Mouse (Mus musculus): ENCODE results near the gene St3gal5.
"Not testable (repeated sequence)": the region's sequence is repeated elsewhere in the genome, so short reads cannot be mapped to it uniquely, and the experiment has no call there.

Gene St3gal5

GRCm38 (mm10) chr6:72097181-72097995 is at the start of gene St3gal5:
St3gal5 (plus strand) TSS chr6:72097592.
- peak; percentile 92 for DNase-seq

GRCm38 (mm10) chr6:72048643-72049042 is 48.7 kb upstream of the St3gal5 start:
- no peak for DNase-seq

DNA sequence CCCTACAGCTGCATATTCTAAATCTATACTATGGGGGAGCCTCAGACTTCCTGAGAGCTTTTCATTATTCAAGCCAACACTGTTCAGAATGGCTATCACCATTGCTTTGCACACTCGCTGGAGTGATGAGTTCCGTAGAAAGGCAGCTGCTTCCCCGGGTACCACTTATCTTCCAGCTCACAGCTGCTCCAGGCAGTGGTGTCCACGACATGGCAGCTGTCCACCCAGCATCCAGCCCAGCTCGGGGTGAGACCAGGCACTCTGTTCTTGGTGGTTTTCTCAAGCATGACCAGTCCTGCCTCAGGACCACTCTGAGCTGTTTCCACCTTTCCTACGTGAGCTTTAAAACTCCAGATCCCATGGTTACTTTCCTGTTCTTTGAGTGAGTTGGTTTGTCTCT is 47.5 kb upstream of the St3gal5 start:
- DNase-seq, result no peak

DNA sequence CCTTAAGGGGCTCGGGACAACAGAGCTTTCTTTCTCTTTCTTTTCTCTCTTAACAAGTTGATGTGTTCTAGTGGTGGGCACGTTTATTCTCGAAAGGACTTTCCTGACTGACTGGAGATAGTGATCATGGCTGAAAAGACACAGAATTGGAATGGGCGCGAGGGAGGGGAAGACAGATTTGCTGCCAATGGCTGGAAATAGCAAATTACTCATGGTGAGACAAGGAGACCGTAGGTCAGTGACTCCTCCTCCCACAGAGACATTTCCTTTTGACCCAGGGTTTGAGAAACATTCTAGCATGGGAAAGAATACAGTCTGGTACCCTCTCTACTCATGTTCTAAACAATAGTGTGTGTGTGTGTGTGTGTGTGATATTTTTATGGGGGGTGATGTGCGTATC is 46.6 kb upstream of the St3gal5 start:
- DNase-seq, result no peak

- DNase-seq, result no peak
Observed at GRCm38 (mm10) chr6:72051247-72051646, 46.1 kb upstream of the St3gal5 start.

- peak; percentile 5 for DNase-seq
Observed at GRCm38 (mm10) chr6:72051757-72052156, 45.6 kb upstream of the St3gal5 start.

DNA sequence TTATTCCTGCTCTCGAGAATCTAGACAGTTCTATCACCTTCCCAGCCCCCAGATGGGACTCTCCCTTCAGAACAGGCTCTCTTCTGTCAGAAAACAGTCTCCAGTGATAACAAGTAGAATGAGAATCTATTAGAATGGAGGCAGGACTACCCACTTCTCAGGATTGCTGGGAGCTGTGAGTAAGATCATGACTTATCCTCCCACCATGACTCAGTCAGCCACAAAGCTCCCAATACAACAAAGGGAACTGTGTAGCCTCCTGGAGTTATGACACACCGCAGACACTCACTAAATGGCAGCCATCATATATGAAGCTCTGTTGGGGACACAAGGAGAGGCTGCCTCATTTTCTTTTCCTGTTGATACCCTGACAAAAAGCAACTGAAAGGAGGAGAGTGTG is 40.8 kb upstream of the St3gal5 start:
- DNase-seq, result no peak

GRCm38 (mm10) chr6:72058398-72058889 is 38.9 kb upstream of the St3gal5 start:
- DNase-seq, result no peak

- not testable (repeated sequence) for DNase-seq
Observed at GRCm38 (mm10) chr6:72060677-72061076, 36.7 kb upstream of the St3gal5 start.

DNA sequence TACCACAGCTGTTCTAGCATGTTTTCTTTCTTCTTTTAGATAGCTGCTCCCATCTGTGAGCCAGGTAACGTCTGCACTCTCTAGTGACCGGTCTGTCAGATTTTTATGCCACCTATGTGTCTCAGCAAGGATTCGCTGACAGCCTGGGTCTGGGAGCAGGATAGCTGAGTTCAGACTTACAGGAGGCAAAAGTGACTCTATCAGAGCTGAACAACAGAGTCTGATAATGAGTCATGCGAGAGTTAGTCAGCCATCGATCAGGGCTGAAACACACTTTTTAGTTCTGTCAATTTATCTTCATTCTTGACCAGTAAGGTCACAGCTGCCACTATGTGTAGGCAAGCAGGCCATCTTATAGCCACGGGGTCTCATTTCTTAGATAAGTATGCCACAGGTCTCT is 33.7 kb upstream of the St3gal5 start:
- DNase-seq, result no peak

- no peak for DNase-seq
Observed at GRCm38 (mm10) chr6:72065988-72066387, 31.4 kb upstream of the St3gal5 start.

DNA sequence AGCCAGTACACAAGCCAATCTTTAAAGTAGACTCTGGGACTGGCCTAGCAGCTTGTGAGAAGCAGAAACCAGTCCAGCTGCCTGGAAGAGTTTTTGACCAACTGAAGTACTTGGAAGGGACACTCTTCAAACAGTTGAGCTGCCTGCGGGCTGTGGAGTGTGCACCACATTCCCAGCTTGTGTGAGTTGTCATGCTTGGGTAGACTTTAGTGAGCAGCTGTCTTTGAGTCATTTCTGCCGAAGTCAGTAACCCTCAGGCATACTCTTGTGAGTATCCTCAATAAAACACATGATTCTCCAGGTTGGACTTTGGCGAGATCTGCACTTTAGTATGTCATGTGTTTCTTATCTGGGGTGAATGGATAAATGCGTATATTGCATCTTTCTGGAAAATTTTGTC is 29.0 kb upstream of the St3gal5 start:
- no peak for DNase-seq

DNA sequence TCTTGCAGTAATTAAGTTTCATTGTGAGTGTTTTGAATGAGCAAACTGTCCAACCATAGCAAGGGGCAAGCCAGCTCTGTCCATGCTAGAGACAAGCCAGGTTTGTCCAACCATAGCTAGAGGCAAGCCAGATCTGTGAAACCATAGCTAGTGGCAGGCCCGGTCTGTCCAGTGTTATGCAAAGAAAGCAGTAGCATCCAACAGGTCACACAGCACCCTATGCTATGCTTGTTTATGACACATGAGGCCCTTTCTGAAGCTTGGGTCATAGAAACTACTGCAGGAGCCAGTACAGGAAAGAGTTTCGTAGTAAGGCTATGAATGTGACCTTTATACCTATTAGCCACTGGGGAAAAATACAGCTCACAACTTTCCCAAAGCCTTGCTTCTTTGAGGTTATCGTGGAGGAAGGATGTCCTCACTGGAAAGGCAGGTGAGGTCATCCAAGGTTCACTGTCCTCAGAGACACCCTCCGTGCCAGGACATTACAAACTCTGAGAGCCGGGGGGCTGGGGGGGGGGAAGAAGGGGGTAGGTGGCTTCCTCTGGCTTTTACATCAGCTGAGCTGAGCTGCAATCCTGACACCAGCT is 26.0 kb upstream of the St3gal5 start:
- no peak for DNase-seq

GRCm38 (mm10) chr6:72073781-72074180 is 23.6 kb upstream of the St3gal5 start:
- no peak for DNase-seq

DNA sequence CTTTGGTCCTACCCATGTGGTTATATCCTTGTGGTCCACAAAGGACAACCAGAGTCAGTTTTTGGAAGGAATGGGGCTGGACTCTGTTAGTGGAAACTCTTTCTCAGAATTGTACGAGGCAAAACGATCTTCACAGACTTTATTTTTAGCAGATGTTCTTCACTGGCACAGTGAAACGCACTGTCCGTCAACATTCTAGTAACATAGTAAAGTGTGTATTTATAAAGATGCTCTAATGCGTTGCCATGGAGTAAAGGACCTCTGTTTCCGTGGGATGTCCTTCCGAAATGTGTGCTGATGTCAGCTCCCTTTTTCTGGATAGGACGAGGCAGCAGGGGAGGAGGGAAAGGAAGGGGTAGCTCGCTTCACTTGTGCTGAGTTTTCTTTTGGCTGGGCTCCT is 20.9 kb upstream of the St3gal5 start:
- no peak for DNase-seq

- DNase-seq, result no peak
Observed at GRCm38 (mm10) chr6:72078178-72078577, 19.2 kb upstream of the St3gal5 start.

- no peak for DNase-seq
Observed at GRCm38 (mm10) chr6:72081318-72082024, 15.9 kb upstream of the St3gal5 start.

DNA sequence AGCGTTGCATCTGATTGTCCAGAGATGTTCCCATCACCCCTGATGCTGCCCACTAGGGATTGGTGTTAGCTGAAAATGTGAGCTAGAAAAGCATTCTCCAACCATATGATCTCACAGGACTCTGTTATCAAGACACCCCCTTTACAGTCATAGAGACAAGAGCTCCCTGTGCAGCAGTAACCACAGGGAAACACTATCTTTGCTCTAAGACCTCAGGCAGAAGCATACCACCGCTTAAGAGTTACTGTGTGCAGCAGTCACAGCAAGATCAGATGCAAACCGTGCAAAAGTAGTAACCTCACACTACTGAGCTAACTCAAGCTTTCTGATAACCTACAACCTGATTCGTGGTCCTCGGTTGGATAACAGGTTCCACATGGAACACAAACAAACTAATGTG is 10.0 kb upstream of the St3gal5 start:
- no peak for DNase-seq

DNA sequence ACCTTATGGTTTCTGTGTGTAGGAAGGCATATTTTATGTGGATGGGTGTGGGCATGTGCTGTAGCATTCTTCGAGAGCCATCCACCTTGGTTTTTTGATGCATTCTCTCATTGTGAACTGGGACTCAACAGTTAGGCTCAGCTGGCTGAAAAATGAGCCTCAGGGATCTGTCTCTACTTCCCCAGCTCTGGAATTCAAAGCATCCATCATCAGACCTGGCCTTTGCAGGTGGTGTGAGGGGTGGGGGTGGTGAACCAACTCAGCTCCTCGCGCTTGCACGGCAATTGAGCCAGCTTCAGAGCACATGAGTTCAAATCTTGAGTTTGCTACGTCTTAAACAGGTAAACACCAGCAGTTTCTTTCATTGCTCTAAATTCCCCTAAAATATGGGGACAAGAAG is 7.5 kb upstream of the St3gal5 start:
- no peak for DNase-seq

- no peak for DNase-seq
Observed at GRCm38 (mm10) chr6:72091007-72091406, 6.4 kb upstream of the St3gal5 start.

DNA sequence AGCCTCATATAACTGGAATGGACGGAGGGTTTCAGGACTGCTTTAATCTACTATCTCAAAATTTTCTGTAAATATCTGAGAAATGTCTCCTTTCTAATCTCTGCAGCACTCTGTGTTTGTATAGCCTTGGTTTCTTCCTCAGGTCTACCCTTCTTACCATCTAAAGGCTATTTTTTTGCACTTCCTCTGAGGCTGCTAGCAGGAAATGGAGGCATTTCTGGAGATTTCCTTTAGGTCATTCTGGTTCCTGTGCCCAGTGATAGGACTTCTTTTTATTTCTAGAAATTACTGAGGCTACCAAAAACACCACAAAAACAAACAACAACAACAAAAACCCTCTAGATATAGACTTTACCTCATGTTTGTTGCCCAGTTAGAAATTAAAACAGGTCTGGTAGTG is 4.3 kb upstream of the St3gal5 start:
- DNase-seq, result no peak

- DNase-seq, result no peak
Observed at GRCm38 (mm10) chr6:72096217-72096616, 1.2 kb upstream of the St3gal5 start.

DNA sequence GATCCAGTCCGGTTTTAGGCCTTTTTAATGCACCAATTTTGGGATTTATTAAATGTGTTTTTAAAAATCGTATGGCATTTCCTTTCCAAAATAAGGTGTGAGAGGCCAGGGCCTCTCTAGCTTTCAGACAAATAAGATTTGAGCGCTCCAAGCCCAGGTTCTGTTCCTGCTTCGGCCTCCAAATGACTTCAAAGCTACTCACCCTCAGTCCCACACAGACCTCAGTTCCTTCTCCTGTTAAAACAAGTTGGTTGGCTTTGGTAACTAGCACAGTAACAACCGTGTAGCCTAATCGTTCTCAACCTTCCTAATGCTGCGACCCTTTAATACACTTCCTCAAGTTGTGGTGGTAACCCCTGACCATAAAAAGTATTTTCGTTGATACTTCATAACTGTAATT is 723 bp upstream of the St3gal5 start:
- DNase-seq, result no peak

Data from lung, postnatal 14 days (tissue).